Mouse (Mus musculus) adipocyte (in vitro differentiated cells): Measurements from ENCODE around the gene Gm20815.
"Not testable (repeated sequence)": the region's sequence is repeated elsewhere in the genome, so short reads cannot be mapped to it uniquely, and the experiment has no call there.

Source experiments
- DNase-seq: peaks from one replicate; pipeline ENCODE4 v3.0.0-alpha.2; 2016; ENCODE audit warnings: low spot score

Gene Gm20815

DNA sequence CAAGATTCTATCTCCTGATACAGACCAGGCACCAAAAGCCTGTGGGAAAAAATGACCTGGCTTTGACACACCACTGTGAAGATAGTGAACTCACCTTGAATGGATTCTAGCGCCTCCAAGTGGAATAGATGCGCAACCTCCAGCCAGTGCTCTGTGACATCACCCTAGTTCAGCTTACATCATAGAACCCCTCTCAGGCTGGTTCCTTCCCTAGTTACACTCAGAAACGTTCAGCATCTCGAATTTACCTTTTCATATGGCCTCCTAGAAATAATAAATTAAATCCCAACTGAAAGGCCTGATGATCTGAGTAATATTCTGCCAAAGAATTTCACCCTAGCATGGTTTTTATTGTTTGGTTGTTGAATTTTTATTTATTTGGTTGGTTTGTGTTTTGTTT lies at the start of gene Gm20815:
Gene Gm20815 (minus strand): TSS at position 101 of the 400 bp plus-strand sequence.
- DNase-seq, result not testable (repeated sequence)
